Mouse (Mus musculus) forebrain, embryonic 13.5 days (tissue): ENCODE measurements at regions not wholly inside any gene's neighbourhood (a gene's known extent, or its start where the extent isn't known, plus 50 kb on each side); places are given as distances from the start of the nearest gene placed in this dataset.
A peak's percentile ranks its signal among the peaks of the same experiment; 100 is the strongest.

Experiments used
- ATAC-seq: fragments of 200-750 bp; cut with Nextera tagmentation; 2 replicates; pipeline ENCODE4 v1.8.0; 2017
- H3K27ac ChIP-seq: fragments of 300-500 bp; sonication (generic); 2 replicates; pipeline ENCODE4 v1.5.1; 2015; ENCODE audit warnings: inconsistent platforms, mild to moderate bottlenecking, moderate library complexity
- H3K27me3 ChIP-seq: fragments of 300-500 bp; sonication (generic); 2 replicates; pipeline ENCODE4 v1.6.1; 2015; ENCODE audit warnings: mild to moderate bottlenecking, inconsistent platforms
- H3K36me3 ChIP-seq: fragments of 300-500 bp; sonication (generic); 2 replicates; pipeline ENCODE4 v1.6.1; 2015; ENCODE audit warnings: mild to moderate bottlenecking, inconsistent platforms; ENCODE audit not compliant: poor library complexity, severe bottlenecking
- H3K4me1 ChIP-seq: fragments of 300-500 bp; sonication (generic); 2 replicates; pipeline ENCODE4 v1.6.1; 2015; ENCODE audit warnings: inconsistent platforms
- H3K4me2 ChIP-seq: fragments of 300-500 bp; sonication (generic); 2 replicates; pipeline ENCODE4 v1.6.1; 2015; ENCODE audit warnings: inconsistent platforms, mild to moderate bottlenecking, moderate library complexity
- H3K4me3 ChIP-seq: fragments of 300-500 bp; sonication (generic); 2 replicates; pipeline ENCODE4 v1.5.1; 2015; ENCODE audit warnings: mild to moderate bottlenecking, inconsistent platforms
- H3K9ac ChIP-seq: fragments of 300-500 bp; sonication (generic); 2 replicates; pipeline ENCODE4 v1.6.1; 2015; ENCODE audit warnings: mild to moderate bottlenecking, inconsistent platforms
- H3K9me3 ChIP-seq: fragments of 300-500 bp; sonication (generic); replicated peaks from 2 replicates; pipeline ENCODE4 v1.6.1; 2016; ENCODE audit warnings: inconsistent platforms
- WGBS: fragments of 180-500 bp; shearing (Covaris S2); methylation state at CpG from one replicate; pipeline ENCODE4 v1.1.7; 2015; 5-methylcytosine and 5-hydroxymethylcytosine counted together

- H3K4me3 ChIP-seq = peak overlapping the region; percentile 70
- no peaks in the 10 kb centered on the region for H3K9me3 ChIP-seq
- H3K4me2 ChIP-seq = peak overlapping the region; percentile 98
- 10% methylated on average over 14 of the region's 14 CpGs for WGBS
- H3K9ac ChIP-seq = no peak overlapping the region
- no peaks in the 10 kb centered on the region for H3K36me3 ChIP-seq
- ATAC-seq = peak; percentile 54; the same call in 1 of the 2 replicates
- peaks cover 44% of the 10 kb centered on the region for H3K27me3 ChIP-seq
- peaks cover 22% of the 10 kb centered on the region for H3K4me1 ChIP-seq
- H3K27ac ChIP-seq = no peak overlapping the region
These were observed 93.5 kb downstream of the Fam168b start for GRCm38 (mm10) chr1:34749161-34750040.

- Histone ChIP-seq H3K9ac (peak overlapping the region; percentile 73), H3K4me3 (peak overlapping the region; percentile 70), H3K9me3 (no peaks in the 10 kb centered on the region), H3K4me2 (peak overlapping the region; percentile 98), H3K27me3 (peaks cover 44% of the 10 kb centered on the region), H3K4me1 (peaks cover 22% of the 10 kb centered on the region), H3K27ac (no peak overlapping the region), H3K36me3 (no peaks in the 10 kb centered on the region)
- peak; percentile 74 for ATAC-seq
- under 1% methylated on average over 82 of the region's 108 CpGs for WGBS
These were observed 92.5 kb downstream of the Fam168b start for GRCm38 (mm10) chr1:34750061-34751054.

DNA sequence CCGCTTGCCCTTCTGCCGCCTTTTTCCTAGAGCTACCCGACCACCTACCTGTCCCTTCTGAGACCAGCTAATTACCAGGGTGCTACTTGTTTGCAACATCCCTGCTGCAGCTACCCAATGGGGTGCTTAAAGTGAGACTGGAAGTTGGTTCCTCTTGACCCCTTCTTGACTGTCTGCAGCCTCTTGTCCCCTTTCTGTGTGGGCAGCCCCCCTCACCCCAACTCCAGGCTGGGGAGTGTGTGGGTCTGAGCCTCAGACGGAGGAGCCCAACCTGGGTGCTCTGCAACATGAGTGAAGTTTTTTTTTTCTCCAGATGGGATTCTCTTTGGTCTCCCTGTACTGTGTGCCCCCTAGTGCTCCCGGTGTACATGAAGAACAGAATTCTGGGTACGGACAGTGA lies 91.7 kb downstream of the Fam168b start:
- Histone ChIP-seq H3K4me3 (peak overlapping the region; percentile 70), H3K4me1 (peaks cover 22% of the 10 kb centered on the region), H3K9me3 (no peaks in the 10 kb centered on the region), H3K36me3 (no peaks in the 10 kb centered on the region), H3K27ac (no peak overlapping the region), H3K4me2 (peak overlapping the region; percentile 98), H3K27me3 (peaks cover 44% of the 10 kb centered on the region), H3K9ac (peak overlapping the region; percentile 73)
- ATAC-seq = peak; percentile 34
- 0% methylated on average over 6 of the region's 6 CpGs for WGBS

DNA sequence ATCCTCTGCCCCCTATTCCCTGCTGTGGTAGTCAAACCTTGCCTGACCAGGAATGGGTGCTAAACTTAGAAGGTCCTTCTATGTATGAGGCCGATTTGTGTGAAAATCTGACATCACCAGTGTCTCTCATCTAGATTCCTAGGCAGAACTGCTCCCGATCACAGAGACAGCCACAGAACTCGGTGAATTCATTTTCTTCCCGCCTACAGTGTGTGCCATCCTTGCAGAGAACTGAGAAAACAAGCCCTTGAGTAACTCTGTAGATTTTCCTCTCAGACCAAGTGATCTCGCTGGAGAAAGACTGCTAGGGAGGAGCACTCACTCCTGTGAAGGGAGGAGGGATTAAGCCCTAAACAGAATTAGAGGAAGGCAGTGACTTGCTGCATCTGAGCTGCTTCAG lies 89.3 kb downstream of the Fam168b start:
- H3K4me3 ChIP-seq = no peak overlapping the region
- 55% methylated on average over 5 of the region's 5 CpGs for WGBS
- H3K27me3 ChIP-seq = peaks cover 38% of the 10 kb centered on the region
- ATAC-seq = no peak
- no peak overlapping the region for H3K9ac ChIP-seq
- peaks cover 22% of the 10 kb centered on the region for H3K4me1 ChIP-seq
- H3K4me2 ChIP-seq = no peak overlapping the region
- no peak overlapping the region for H3K27ac ChIP-seq
- H3K36me3 ChIP-seq = no peaks in the 10 kb centered on the region
- H3K9me3 ChIP-seq = no peaks in the 10 kb centered on the region

DNA sequence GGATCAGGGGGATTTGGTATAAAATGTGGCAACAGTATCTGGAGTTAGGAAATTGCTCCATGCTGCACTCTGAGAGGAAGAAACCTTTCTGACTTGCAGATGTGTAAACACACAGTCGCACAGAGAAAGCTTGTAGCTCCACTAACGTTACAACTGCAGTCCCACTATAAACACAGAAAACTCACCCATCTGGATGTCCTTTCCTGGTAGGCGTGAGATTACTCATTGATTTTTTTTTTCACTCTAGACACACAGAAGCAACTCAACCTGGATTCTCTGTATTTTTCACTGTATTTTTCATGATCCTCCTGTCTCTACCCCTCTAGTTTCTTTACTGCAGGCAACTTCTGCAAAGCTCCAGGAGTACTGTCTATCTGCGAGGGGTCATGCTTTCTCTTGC lies 82.3 kb downstream of the Fam168b start:
- WGBS = 86% methylated on average over 4 of the region's 4 CpGs
- H3K9ac ChIP-seq = no peak overlapping the region
- H3K27me3 ChIP-seq = no peaks in the 10 kb centered on the region
- H3K27ac ChIP-seq = no peak overlapping the region
- no peaks in the 10 kb centered on the region for H3K36me3 ChIP-seq
- no peak overlapping the region for H3K4me2 ChIP-seq
- H3K4me3 ChIP-seq = no peak overlapping the region
- no peak for ATAC-seq
- H3K4me1 ChIP-seq = no peaks in the 10 kb centered on the region
- H3K9me3 ChIP-seq = no peaks in the 10 kb centered on the region

- H3K9ac ChIP-seq = no peak overlapping the region
- no peaks in the 10 kb centered on the region for H3K36me3 ChIP-seq
- H3K4me1 ChIP-seq = no peaks in the 10 kb centered on the region
- no peak for ATAC-seq
- H3K4me2 ChIP-seq = no peak overlapping the region
- H3K27ac ChIP-seq = no peak overlapping the region
- no peaks in the 10 kb centered on the region for H3K9me3 ChIP-seq
- no peaks in the 10 kb centered on the region for H3K27me3 ChIP-seq
- no peak overlapping the region for H3K4me3 ChIP-seq
These were observed 81.4 kb downstream of the Fam168b start for GRCm38 (mm10) chr1:34761436-34761835.

GRCm38 (mm10) chr1:34761870-34762269 lies 81.0 kb downstream of the Fam168b start:
- H3K4me1 ChIP-seq = no peaks in the 10 kb centered on the region
- no peak overlapping the region for H3K9ac ChIP-seq
- H3K27ac ChIP-seq = no peak overlapping the region
- ATAC-seq = no peak
- no peaks in the 10 kb centered on the region for H3K9me3 ChIP-seq
- no peaks in the 10 kb centered on the region for H3K36me3 ChIP-seq
- no peak overlapping the region for H3K4me3 ChIP-seq
- H3K27me3 ChIP-seq = no peaks in the 10 kb centered on the region
- WGBS = 88% methylated on average over 5 of the region's 5 CpGs
- no peak overlapping the region for H3K4me2 ChIP-seq
